In the genomic region with DNA sequence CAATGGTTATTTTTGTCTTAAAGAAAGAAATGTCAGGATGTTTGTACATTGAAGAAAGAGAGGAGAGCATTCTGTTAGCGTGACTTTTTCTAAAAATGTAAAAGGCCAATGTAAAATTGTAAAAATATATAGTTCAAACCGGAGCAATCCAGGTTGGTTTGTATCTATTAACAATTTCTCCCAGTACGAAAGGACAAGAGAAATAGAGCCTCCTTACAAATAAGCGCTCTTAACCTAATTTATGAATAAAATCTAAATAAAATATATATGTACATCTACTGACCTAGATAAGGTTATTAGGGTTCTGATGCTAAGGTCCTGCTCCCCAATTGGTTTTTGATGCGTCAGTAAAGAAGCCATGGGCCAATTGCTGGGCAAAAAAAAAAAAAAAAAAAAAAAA, we compare ENCODE assay signal across 22 mouse cellular contexts. TPM values are rescaled to one million over a fixed set of nuclear protein-coding genes. Genes with fewer than 3 reads are reported as not detected.
DNase-seq lines count a peak whose midpoint lies in the region; ATAC-seq and TF ChIP-seq lines count a peak whose summit lies in the region.
"Had no signal": no experiment of that assay in that cellular context is flagged by ENCODE, and none has a peak within 500 bp of the region (broad histone marks: within the 10 kb centered on the region; RNA-seq: fewer than 3 reads in every experiment).

No protein-coding gene starts in this region.

- intact Hi-C loops in left cerebral cortex, adult 2 months (cut with DNase I): no loop called here

- peak; percentile 84 for ATAC-seq in frontal cortex, adult (ENCODE audit: low TSS enrichment)
- peak; percentile 78 for ATAC-seq in erythroblast, adult 5-6 weeks (replicated peaks; ENCODE audit: low FRiP score, poor library complexity, severe bottlenecking)
- peak; percentile 68 for ATAC-seq in inflammation-experienced regulatory T-cells, adult 6 months
- ATAC-seq in neutrophil, adult 5-6 weeks (ENCODE audit: extremely low read depth, insufficient number of reproducible peaks, low FRiP score, poor library complexity, severe bottlenecking): peak; percentile 74
- ATAC-seq: forebrain, embryonic 14.5 days; intestine, postnatal 0 days had no signal

- no peak overlapping the region for H3K27ac ChIP-seq in left cerebral cortex, adult 2 months
- H3K27ac ChIP-seq: embryonic facial prominence, embryonic 13.5 days; forebrain, embryonic 10.5 days; hindbrain, embryonic 15.5 days had no signal

- no peak for TF ChIP-seq CTCF in left cerebral cortex, adult 2 months (IDR thresholded peaks at IDR 0.05)

- DNase-seq in frontal cortex, postnatal 36 days (ENCODE audit: low spot score in 2 of 2): no peak
- no peak for DNase-seq in left cerebral cortex, adult 2 months (ENCODE audit: extremely low spot score in 1 of 2, low spot score in 2 of 2)
- no peak for DNase-seq in right cerebral cortex, postnatal 36 days (ENCODE audit: low spot score in 2 of 2)
- no peak for DNase-seq in thymus, postnatal 25 days
- DNase-seq: adrenal gland, postnatal 14 days; cerebellum, adult 18-20 months; cerebellum, postnatal 14 days; gastrocnemius, postnatal 10 days had no signal

- no peak overlapping the region for H3K4me3 ChIP-seq in left cerebral cortex, adult 2 months
- H3K4me3 ChIP-seq: embryonic facial prominence, embryonic 13.5 days; forebrain, embryonic 10.5 days; heart, embryonic 12.5 days; hindbrain, embryonic 15.5 days had no signal

RNA-seq across cellular contexts. Expression of a gene that starts 29.1 kb away (rescaled TPM):
- total RNA-seq in erythroblast, adult 5-6 weeks (2015; ENCODE audit: low replicate concordance): not detected in 2 replicates
- not detected in 2 replicates for total RNA-seq in erythroblast, adult 5-6 weeks (2017; ENCODE audit: low replicate concordance)
- polyA plus RNA-seq in inflammation-experienced regulatory T-cells, adult 6 months (2017; shearing (Covaris generic)): not detected
- not detected in 2 replicates for total RNA-seq in neutrophil, adult 5-6 weeks (2017)
- not detected for total RNA-seq in left cerebral cortex, adult 2 months (2021)
- total RNA-seq: CH12.LX; gastrocnemius, postnatal 10 days had no signal
- polyA plus RNA-seq: C2C12; cortical plate, adult 2 months; intestine, postnatal 0 days had no signal

RNA-seq across cellular contexts. Expression of a gene that starts 48.9 kb away (rescaled TPM):
- total RNA-seq in erythroblast, adult 5-6 weeks (2015; ENCODE audit: low replicate concordance): not detected in 2 replicates
- total RNA-seq in erythroblast, adult 5-6 weeks (2017; ENCODE audit: low replicate concordance): not detected in 2 replicates
- polyA plus RNA-seq in inflammation-experienced regulatory T-cells, adult 6 months (2017; shearing (Covaris generic)): not detected
- not detected in 2 replicates for total RNA-seq in neutrophil, adult 5-6 weeks (2017)
- total RNA-seq in left cerebral cortex, adult 2 months (2021): under 1 TPM; 0.23 to 0.29 TPM
- total RNA-seq: adrenal gland, postnatal 14 days; CH12.LX; gastrocnemius, postnatal 10 days; gastrocnemius, postnatal 4 days had no signal
- polyA plus RNA-seq: C2C12; intestine, postnatal 0 days had no signal
